Mouse (Mus musculus) neural tube, embryonic 13.5 days (tissue): Measurements from ENCODE around the gene Arl5b. TPM values are rescaled to one million over a fixed set of nuclear protein-coding genes. Genes with fewer than 3 reads are reported as not detected.

Experiments used
- ATAC-seq: fragments of 200-750 bp; cut with Nextera tagmentation; 2 replicates; pipeline ENCODE4 v1.8.0; 2017; ENCODE audit warnings: low read depth, mild to moderate bottlenecking, moderate TSS enrichment, moderate library complexity
- H3K27ac ChIP-seq: fragments of 300-500 bp; sonication (generic); replicated peaks from 2 replicates; pipeline ENCODE4 v1.5.1; 2015; ENCODE audit warnings: moderate library complexity, mild to moderate bottlenecking, inconsistent platforms
- H3K27me3 ChIP-seq: fragments of 300-500 bp; sonication (generic); 2 replicates; pipeline ENCODE4 v1.6.1; 2015; ENCODE audit warnings: mild to moderate bottlenecking, inconsistent platforms
- H3K36me3 ChIP-seq: fragments of 300-500 bp; sonication (generic); 2 replicates; pipeline ENCODE4 v1.6.1; 2015; ENCODE audit warnings: mild to moderate bottlenecking, inconsistent platforms
- H3K4me1 ChIP-seq: fragments of 300-500 bp; sonication (generic); replicated peaks from 2 replicates; pipeline ENCODE4 v1.6.1; 2015; ENCODE audit warnings: inconsistent platforms
- H3K4me2 ChIP-seq: fragments of 300-500 bp; sonication (generic); 2 replicates; pipeline ENCODE4 v1.6.1; 2015; ENCODE audit warnings: inconsistent platforms, mild to moderate bottlenecking, moderate library complexity
- H3K4me3 ChIP-seq: fragments of 300-500 bp; sonication (generic); 2 replicates; pipeline ENCODE4 v1.5.1; 2015; ENCODE audit warnings: mild to moderate bottlenecking, inconsistent platforms
- H3K9ac ChIP-seq: fragments of 300-500 bp; sonication (generic); 2 replicates; pipeline ENCODE4 v1.6.1; 2015; ENCODE audit warnings: moderate library complexity, mild to moderate bottlenecking, inconsistent platforms
- H3K9me3 ChIP-seq: fragments of 300-500 bp; sonication (generic); 2 replicates; pipeline ENCODE4 v1.6.1; 2016; ENCODE audit warnings: inconsistent platforms
- WGBS: fragments of 180-500 bp; shearing (Covaris S2); methylation state at CpG from one replicate; pipeline ENCODE4 v1.1.7; 2015; 5-methylcytosine and 5-hydroxymethylcytosine counted together
- polyA plus RNA-seq: library from polyadenylated mRNA; unstranded; fragments of >200 nt; fragmentation: Nextera tagmentation; extraction: Ambion mirVana; gene quantifications from 2 replicates; pipeline ENCODE4 v1.2.1, GENCODE M21; 2015

Gene Arl5b
- 37.1 and 42.6 TPM in 2 replicates for polyA plus RNA-seq

GRCm38 (mm10) chr2:15049117-15049873 is at the start of gene Arl5b:
Arl5b (plus strand) TSS chr2:15049395.
- WGBS: 8% methylated on average over 20 of the region's 20 CpGs
- H3K4me3 ChIP-seq: peak within 1 kb of the TSS; percentile 66
- peak within 1 kb of the TSS; percentile 75 for H3K9ac ChIP-seq
- H3K36me3 ChIP-seq: peaks cover 5% of the 10 kb centered on the region; the same call in 1 of the 2 replicates
- peaks cover 18% of the 10 kb centered on the region for H3K4me1 ChIP-seq
- H3K27me3 ChIP-seq: no peaks in the 10 kb centered on the region
- peak within 1 kb of the TSS; percentile 59 for H3K27ac ChIP-seq
- peak; percentile 98 for ATAC-seq
- H3K9me3 ChIP-seq: no peaks in the 10 kb centered on the region
- H3K4me2 ChIP-seq: peak within 1 kb of the TSS; percentile 75

GRCm38 (mm10) chr2:15007531-15007930 is 41.7 kb upstream of the Arl5b start:
- no peak for ATAC-seq
- peaks cover 17% of the 10 kb centered on the region for H3K36me3 ChIP-seq
- no peaks in the 10 kb centered on the region for H3K27me3 ChIP-seq
- 60% methylated on average over 3 of the region's 3 CpGs for WGBS
- H3K4me1 ChIP-seq: no peaks in the 10 kb centered on the region; the same call in 1 of the 2 replicates
- no peak overlapping the region for H3K4me3 ChIP-seq
- no peak overlapping the region for H3K9ac ChIP-seq
- H3K9me3 ChIP-seq: no peaks in the 10 kb centered on the region
- no peak overlapping the region for H3K27ac ChIP-seq
- H3K4me2 ChIP-seq: no peak overlapping the region

- H3K9ac ChIP-seq: no peak overlapping the region
- 76% methylated on average over 1 of the region's 1 CpGs for WGBS
- ATAC-seq: no peak
Observed at GRCm38 (mm10) chr2:15008072-15008471, 41.1 kb upstream of the Arl5b start.

GRCm38 (mm10) chr2:15026817-15027216 is 22.4 kb upstream of the Arl5b start:
- Histone ChIP-seq H3K4me2 (no peak overlapping the region), H3K36me3 (peaks cover 22% of the 10 kb centered on the region), H3K9ac (no peak overlapping the region), H3K4me1 (0 out of 2 replicates have a peak, but pooled peaks cover 4% of the 10 kb centered on the region), H3K27me3 (no peaks in the 10 kb centered on the region), H3K9me3 (no peaks in the 10 kb centered on the region), H3K4me3 (no peak overlapping the region), H3K27ac (no peak overlapping the region)
- WGBS: 91% methylated on average over 3 of the region's 3 CpGs
- ATAC-seq: no peak

More at GRCm38 (mm10) chr2:15008072-15008471, 41.1 kb upstream of the Arl5b start:
- Histone ChIP-seq H3K27me3 (no peaks in the 10 kb centered on the region), H3K4me2 (no peak overlapping the region), H3K27ac (no peak overlapping the region), H3K9me3 (no peaks in the 10 kb centered on the region), H3K4me3 (no peak overlapping the region), H3K36me3 (peaks cover 17% of the 10 kb centered on the region), H3K4me1 (no peaks in the 10 kb centered on the region; the same call in 1 of the 2 replicates)

- WGBS: 36% methylated on average over 1 of the region's 1 CpGs
- Histone ChIP-seq H3K4me3 (no peak overlapping the region), H3K4me2 (no peak overlapping the region), H3K27ac (no peak overlapping the region), H3K36me3 (peaks cover 24% of the 10 kb centered on the region), H3K9me3 (no peaks in the 10 kb centered on the region), H3K9ac (no peak overlapping the region), H3K4me1 (0 out of 2 replicates have a peak, but pooled peaks cover 4% of the 10 kb centered on the region), H3K27me3 (no peaks in the 10 kb centered on the region)
- ATAC-seq: no peak
Observed at GRCm38 (mm10) chr2:15027816-15028215, 21.4 kb upstream of the Arl5b start.

GRCm38 (mm10) chr2:15038705-15039104 is 10.5 kb upstream of the Arl5b start:
- no peak overlapping the region for H3K4me3 ChIP-seq
- peaks cover 28% of the 10 kb centered on the region for H3K36me3 ChIP-seq
- no peak overlapping the region for H3K27ac ChIP-seq
- H3K4me1 ChIP-seq: no peaks in the 10 kb centered on the region
- no peaks in the 10 kb centered on the region for H3K9me3 ChIP-seq
- H3K9ac ChIP-seq: no peak overlapping the region
- ATAC-seq: no peak
- no peak overlapping the region for H3K4me2 ChIP-seq
- no peaks in the 10 kb centered on the region for H3K27me3 ChIP-seq
- 88% methylated on average over 6 of the region's 6 CpGs for WGBS

GRCm38 (mm10) chr2:15040326-15040725 is 8.9 kb upstream of the Arl5b start:
- Histone ChIP-seq H3K4me2 (no peak overlapping the region), H3K27me3 (no peaks in the 10 kb centered on the region), H3K36me3 (peaks cover 28% of the 10 kb centered on the region), H3K4me3 (no peak overlapping the region), H3K27ac (no peak overlapping the region), H3K4me1 (no peaks in the 10 kb centered on the region), H3K9ac (no peak overlapping the region), H3K9me3 (no peaks in the 10 kb centered on the region)
- 63% methylated on average over 5 of the region's 5 CpGs for WGBS
- no peak for ATAC-seq

GRCm38 (mm10) chr2:15054496-15054895 is 5.3 kb downstream of the Arl5b start:
- H3K4me3 ChIP-seq: peak overlapping the region; percentile 81
- H3K4me1 ChIP-seq: peaks cover 34% of the 10 kb centered on the region
- H3K36me3 ChIP-seq: no peaks in the 10 kb centered on the region
- no peaks in the 10 kb centered on the region for H3K9me3 ChIP-seq
- H3K27me3 ChIP-seq: no peaks in the 10 kb centered on the region
- 21% methylated on average over 10 of the region's 10 CpGs for WGBS
- H3K27ac ChIP-seq: peak overlapping the region; percentile 91
- peak overlapping the region; percentile 65 for H3K4me2 ChIP-seq
- H3K9ac ChIP-seq: peak overlapping the region; percentile 87
- peak; percentile 26; the same call in 1 of the 2 replicates for ATAC-seq

GRCm38 (mm10) chr2:15054945-15055637 is 5.9 kb downstream of the Arl5b start, which contains the start of gene Nsun6:
Nsun6 (minus strand) TSS chr2:15055069.
- Histone ChIP-seq H3K9ac (peak within 1 kb of the TSS; percentile 96), H3K4me3 (peak within 1 kb of the TSS; percentile 81), H3K9me3 (no peaks in the 10 kb centered on the region), H3K27me3 (no peaks in the 10 kb centered on the region), H3K36me3 (no peaks in the 10 kb centered on the region), H3K27ac (peak within 1 kb of the TSS; percentile 98), H3K4me2 (peak within 1 kb of the TSS; percentile 74), H3K4me1 (peaks cover 34% of the 10 kb centered on the region)
- WGBS: under 1% methylated on average over 75 of the region's 75 CpGs
- ATAC-seq: peak; percentile 100

- peak overlapping the region; percentile 74 for H3K4me2 ChIP-seq
- H3K4me1 ChIP-seq: peaks cover 38% of the 10 kb centered on the region
- under 1% methylated on average over 15 of the region's 15 CpGs for WGBS
- H3K27ac ChIP-seq: peak overlapping the region; percentile 98
- no peaks in the 10 kb centered on the region for H3K27me3 ChIP-seq
- no peaks in the 10 kb centered on the region for H3K36me3 ChIP-seq
- peak overlapping the region; percentile 96 for H3K9ac ChIP-seq
- H3K4me3 ChIP-seq: peak overlapping the region; percentile 81
- no peaks in the 10 kb centered on the region for H3K9me3 ChIP-seq
- ATAC-seq: no peak; the same call in 1 of the 2 replicates
Observed at GRCm38 (mm10) chr2:15055741-15056151, 6.6 kb downstream of the Arl5b start.

GRCm38 (mm10) chr2:15058227-15058626 is 9.0 kb downstream of the Arl5b start:
- Histone ChIP-seq H3K27ac (no peak overlapping the region), H3K9me3 (no peaks in the 10 kb centered on the region), H3K9ac (no peak overlapping the region), H3K4me1 (peaks cover 45% of the 10 kb centered on the region), H3K4me3 (no peak overlapping the region), H3K36me3 (no peaks in the 10 kb centered on the region), H3K4me2 (no peak overlapping the region; the same call in 1 of the 2 replicates), H3K27me3 (no peaks in the 10 kb centered on the region)
- ATAC-seq: no peak
- WGBS: 82% methylated on average over 5 of the region's 5 CpGs

GRCm38 (mm10) chr2:15060856-15061255 is 11.7 kb downstream of the Arl5b start:
- no peak overlapping the region for H3K4me3 ChIP-seq
- no peak overlapping the region for H3K27ac ChIP-seq
- WGBS: 77% methylated on average over 3 of the region's 3 CpGs
- ATAC-seq: no peak
- no peaks in the 10 kb centered on the region for H3K9me3 ChIP-seq
- no peaks in the 10 kb centered on the region for H3K36me3 ChIP-seq
- H3K9ac ChIP-seq: no peak overlapping the region
- H3K4me1 ChIP-seq: peaks cover 64% of the 10 kb centered on the region
- no peak overlapping the region for H3K4me2 ChIP-seq
- H3K27me3 ChIP-seq: no peaks in the 10 kb centered on the region
